Mouse (Mus musculus): ENCODE data around the gene Hcn4. TPM values are rescaled to one million over a fixed set of nuclear protein-coding genes. Genes with fewer than 3 reads are reported as not detected.
A peak's percentile ranks its signal among the peaks of the same experiment; 100 is the strongest.

Hcn4 gene
- polyA plus RNA-seq, 1 experiment, result 0.67 TPM

DNA sequence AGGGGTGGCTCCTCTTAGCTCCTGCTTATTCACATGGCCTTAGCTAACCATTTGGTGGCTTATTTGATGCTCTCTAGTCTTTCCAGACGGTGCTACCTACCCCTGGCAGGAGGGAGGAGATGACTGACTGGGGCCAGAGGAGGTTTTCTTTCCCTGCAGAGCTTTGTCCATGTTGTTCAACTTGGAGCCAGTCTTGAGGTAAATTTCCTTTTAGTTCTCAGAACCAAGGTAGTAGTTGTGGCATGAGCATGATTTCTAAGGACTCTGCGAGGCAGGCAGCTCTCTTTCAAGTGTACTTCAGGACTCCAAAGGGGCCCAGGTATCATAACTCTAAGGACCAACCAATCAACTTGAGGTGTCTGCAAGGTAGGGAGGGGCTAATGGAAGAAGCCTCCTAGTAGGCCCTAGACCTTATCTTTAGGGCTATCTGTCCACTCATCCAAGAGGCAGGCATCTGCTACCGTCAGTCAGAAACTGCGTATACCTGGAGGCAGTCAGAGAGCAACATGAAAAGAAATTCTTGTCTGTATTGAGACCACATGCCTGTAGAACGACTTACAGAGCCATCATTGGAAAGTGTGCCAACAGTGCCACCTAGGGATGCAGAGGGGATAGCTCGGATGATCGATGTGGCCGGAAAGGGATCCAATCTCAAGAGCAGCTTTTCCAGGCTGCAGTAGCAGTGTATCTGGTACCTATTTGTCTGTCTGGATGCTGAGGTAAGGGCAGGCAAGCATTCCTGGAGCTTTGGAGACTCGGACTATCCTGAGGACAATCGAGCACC, 50.5 kb downstream of the Hcn4 start:
- H3K4me3 ChIP-seq (replicated peaks; ENCODE audit: extremely low read depth, low read depth, low read length), result no peak overlapping the region
- DNase-seq, result peak; percentile 42
- no peaks in the 10 kb centered on the region for H3K4me1 ChIP-seq (ENCODE audit: control insufficient read depth, insufficient read depth, low read length)
- TF ChIP-seq CTCF (IDR thresholded peaks at IDR 0.05; ENCODE audit: insufficient read depth, low read length) (peak; percentile 91), POLR2A (IDR thresholded peaks at IDR 0.05; ENCODE audit: borderline replicate concordance, extremely low read depth, low read depth, low read length) (no peak)
- 40% methylated on average over 10 of the region's 10 CpGs for WGBS

- WGBS, result 80% methylated on average over 4 of the region's 4 CpGs
- H3K4me1 ChIP-seq (ENCODE audit: control insufficient read depth, insufficient read depth, low read length), result no peaks in the 10 kb centered on the region
- TF ChIP-seq CTCF (IDR thresholded peaks at IDR 0.05; ENCODE audit: insufficient read depth, low read length) (no peak), POLR2A (IDR thresholded peaks at IDR 0.05; ENCODE audit: borderline replicate concordance, extremely low read depth, low read depth, low read length) (no peak)
- no peak for DNase-seq
- no peak overlapping the region for H3K4me3 ChIP-seq (replicated peaks; ENCODE audit: extremely low read depth, low read depth, low read length)
Measured at GRCm38 (mm10) chr9:58874354-58874753, 51.1 kb downstream of the Hcn4 start.

- no peak for TF ChIP-seq POLR2A (IDR thresholded peaks at IDR 0.05; ENCODE audit: borderline replicate concordance, extremely low read depth, low read depth, low read length)
- TF ChIP-seq CTCF (IDR thresholded peaks at IDR 0.05; ENCODE audit: insufficient read depth, low read length), result no peak
- Histone ChIP-seq H3K4me1 (ENCODE audit: control insufficient read depth, insufficient read depth, low read length) (no peaks in the 10 kb centered on the region), H3K4me3 (replicated peaks; ENCODE audit: extremely low read depth, low read depth, low read length) (no peak overlapping the region)
- no peak for DNase-seq
- WGBS, result 93% methylated on average over 6 of the region's 6 CpGs
Measured at GRCm38 (mm10) chr9:58875439-58875838, 52.2 kb downstream of the Hcn4 start.

- 80% methylated on average over 6 of the region's 6 CpGs for WGBS
- DNase-seq, result no peak
- TF ChIP-seq POLR2A (IDR thresholded peaks at IDR 0.05; ENCODE audit: borderline replicate concordance, extremely low read depth, low read depth, low read length) (no peak), CTCF (IDR thresholded peaks at IDR 0.05; ENCODE audit: insufficient read depth, low read length) (no peak)
- H3K4me1 ChIP-seq (ENCODE audit: control insufficient read depth, insufficient read depth, low read length), result no peaks in the 10 kb centered on the region
- H3K4me3 ChIP-seq (replicated peaks; ENCODE audit: extremely low read depth, low read depth, low read length), result no peak overlapping the region
Measured at GRCm38 (mm10) chr9:58876946-58877625, 53.9 kb downstream of the Hcn4 start.

DNA sequence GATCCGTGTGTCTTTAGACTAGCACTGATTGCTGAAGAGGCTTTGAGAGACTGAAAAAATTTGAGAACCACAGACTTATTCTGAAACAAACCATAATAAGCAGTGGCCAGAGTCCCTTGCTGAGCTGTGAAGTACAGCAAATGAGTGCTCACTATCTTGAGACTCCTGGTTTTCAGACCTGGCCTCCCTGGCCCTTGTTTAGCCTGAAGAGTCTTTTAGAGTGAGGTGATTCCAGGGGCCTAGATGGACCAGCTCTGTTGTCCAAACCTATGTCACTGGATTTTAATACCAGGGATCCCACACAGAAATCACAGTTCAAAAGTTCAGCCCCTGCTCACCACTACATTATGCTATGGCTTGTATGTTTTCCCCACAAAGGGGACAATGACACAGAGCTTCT, 56.6 kb downstream of the Hcn4 start:
- no peak for TF ChIP-seq CTCF (IDR thresholded peaks at IDR 0.05; ENCODE audit: insufficient read depth, low read length)
- no peak for TF ChIP-seq POLR2A (IDR thresholded peaks at IDR 0.05; ENCODE audit: borderline replicate concordance, extremely low read depth, low read depth, low read length)
- no peak for DNase-seq
- Histone ChIP-seq H3K4me3 (replicated peaks; ENCODE audit: extremely low read depth, low read depth, low read length) (no peak overlapping the region), H3K4me1 (ENCODE audit: control insufficient read depth, insufficient read depth, low read length) (no peaks in the 10 kb centered on the region)
- WGBS, result 65% methylated on average over 1 of the region's 1 CpGs

- Histone ChIP-seq H3K4me3 (replicated peaks; ENCODE audit: extremely low read depth, low read depth, low read length) (no peak overlapping the region), H3K4me1 (ENCODE audit: control insufficient read depth, insufficient read depth, low read length) (no peaks in the 10 kb centered on the region)
- WGBS, result 31% methylated on average over 1 of the region's 1 CpGs
- TF ChIP-seq CTCF (IDR thresholded peaks at IDR 0.05; ENCODE audit: insufficient read depth, low read length) (no peak), POLR2A (IDR thresholded peaks at IDR 0.05; ENCODE audit: borderline replicate concordance, extremely low read depth, low read depth, low read length) (no peak)
- DNase-seq, result no peak
Measured at GRCm38 (mm10) chr9:58882686-58883085, 59.5 kb downstream of the Hcn4 start.

GRCm38 (mm10) chr9:58889782-58890448, 66.7 kb downstream of the Hcn4 start:
- DNase-seq, result no peak
- 84% methylated on average over 12 of the region's 12 CpGs for WGBS
- H3K4me3 ChIP-seq (replicated peaks; ENCODE audit: extremely low read depth, low read depth, low read length), result no peak overlapping the region
- TF ChIP-seq POLR2A (IDR thresholded peaks at IDR 0.05; ENCODE audit: borderline replicate concordance, extremely low read depth, low read depth, low read length) (no peak), CTCF (IDR thresholded peaks at IDR 0.05; ENCODE audit: insufficient read depth, low read length) (no peak)
- H3K4me1 ChIP-seq (ENCODE audit: control insufficient read depth, insufficient read depth, low read length), result no peaks in the 10 kb centered on the region

- TF ChIP-seq POLR2A (IDR thresholded peaks at IDR 0.05; ENCODE audit: borderline replicate concordance, extremely low read depth, low read depth, low read length) (no peak), CTCF (IDR thresholded peaks at IDR 0.05; ENCODE audit: insufficient read depth, low read length) (no peak)
- 82% methylated on average over 8 of the region's 8 CpGs for WGBS
- no peak for DNase-seq
- no peak overlapping the region for H3K4me3 ChIP-seq (replicated peaks; ENCODE audit: extremely low read depth, low read depth, low read length)
- H3K4me1 ChIP-seq (ENCODE audit: control insufficient read depth, insufficient read depth, low read length), result no peaks in the 10 kb centered on the region
Measured at GRCm38 (mm10) chr9:58890893-58891292, 67.7 kb downstream of the Hcn4 start.

DNA sequence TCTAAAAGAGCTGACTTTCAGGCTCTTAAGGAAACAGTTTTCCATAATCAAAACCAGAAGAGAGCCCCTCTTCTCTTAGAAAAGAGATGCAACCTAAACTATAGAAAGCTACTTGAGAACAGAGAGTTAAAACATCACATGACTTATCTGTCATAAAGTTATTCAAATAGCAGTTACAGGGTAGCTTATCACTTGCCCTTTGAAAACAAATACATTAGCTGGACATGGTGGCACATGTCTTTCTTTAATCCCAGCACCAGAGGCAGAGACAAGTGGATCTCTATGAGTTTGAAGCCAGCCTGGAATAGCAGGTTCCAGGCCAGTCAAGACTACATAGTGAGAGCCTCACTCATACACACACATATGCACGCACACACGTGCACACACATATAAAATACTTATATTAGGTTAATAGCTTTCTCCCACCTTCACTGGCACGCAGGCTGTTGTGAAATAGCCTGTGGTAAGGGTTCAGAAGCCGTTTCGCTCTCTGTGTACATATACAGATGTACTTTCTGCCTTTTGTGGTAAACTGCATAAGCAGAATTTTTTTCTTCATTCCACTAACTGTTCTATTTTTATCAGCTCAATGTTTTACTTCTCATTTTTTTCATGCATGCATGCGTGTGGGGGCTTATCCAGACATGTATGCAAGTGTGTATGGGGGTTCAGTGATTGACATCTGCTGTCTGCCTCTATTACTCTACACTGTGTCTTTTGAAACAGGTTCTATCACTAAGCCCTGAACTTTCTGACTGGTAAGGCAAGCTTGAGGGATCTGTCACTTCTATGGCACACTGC, 68.8 kb downstream of the Hcn4 start:
- 79% methylated on average over 6 of the region's 6 CpGs for WGBS
- Histone ChIP-seq H3K4me3 (replicated peaks; ENCODE audit: extremely low read depth, low read depth, low read length) (no peak overlapping the region), H3K4me1 (ENCODE audit: control insufficient read depth, insufficient read depth, low read length) (no peaks in the 10 kb centered on the region)
- DNase-seq, result no peak
- no peak for TF ChIP-seq POLR2A (IDR thresholded peaks at IDR 0.05; ENCODE audit: borderline replicate concordance, extremely low read depth, low read depth, low read length)
- TF ChIP-seq CTCF (IDR thresholded peaks at IDR 0.05; ENCODE audit: insufficient read depth, low read length), result no peak
